Mouse (Mus musculus) ES-E14 (cell line): ENCODE measurements at regions not wholly inside any gene's neighbourhood (a gene's known extent, or its start where the extent isn't known, plus 50 kb on each side); places are given as distances from the start of the nearest gene placed in this dataset.
A peak's percentile ranks its signal among the peaks of the same experiment; 100 is the strongest.

Source experiments
- DNase-seq: peaks from one replicate; pipeline ENCODE4 v3.0.0-alpha.2; 2013; ENCODE audit warnings: low read depth, low spot score
- H3K27ac ChIP-seq: 2 replicates; pipeline ENCODE4 v1.5.1; 2012; ENCODE audit warnings: low read depth, mild to moderate bottlenecking, low read length, moderate library complexity, mixed read lengths; ENCODE audit not compliant: poor library complexity, insufficient read depth, severe bottlenecking
- H3K36me3 ChIP-seq: 2 replicates; pipeline ENCODE4 v1.6.1; 2012; ENCODE audit warnings: mild to moderate bottlenecking, low read length, moderate library complexity, mixed read lengths; ENCODE audit not compliant: control insufficient read depth, poor library complexity, insufficient read depth, severe bottlenecking
- H3K4me1 ChIP-seq, 2 experiments: fragments of 150-350 bp in 1 of 2; sonication (generic) in 1 of 2; 2 replicates each; pipeline ENCODE4 v1.6.1; 2012; ENCODE audit warnings: low read length in 2 of 2, mild to moderate bottlenecking in 1 of 2, mixed read lengths in 1 of 2; ENCODE audit not compliant: control insufficient read depth in 2 of 2, insufficient read depth in 2 of 2, poor library complexity in 1 of 2
- H3K4me3 ChIP-seq, 2 experiments: fragments of 150-350 bp in 1 of 2; sonication (generic) in 1 of 2; 2 replicates each; pipeline ENCODE4 v1.5.1; 2012; ENCODE audit warnings: low read length in 2 of 2, low read depth in 1 of 2, mild to moderate bottlenecking in 1 of 2, mixed read lengths in 1 of 2; ENCODE audit not compliant: insufficient read depth in 1 of 2, poor library complexity in 1 of 2, severe bottlenecking in 1 of 2
- H3K9ac ChIP-seq: 2 replicates; pipeline ENCODE4 v1.6.1; 2012; ENCODE audit warnings: low read depth, mild to moderate bottlenecking, low read length, mixed read lengths; ENCODE audit not compliant: poor library complexity, insufficient read depth, severe bottlenecking
- H3K9me3 ChIP-seq: fragments of 150-350 bp; sonication (generic); 2 replicates; pipeline ENCODE4 v1.6.1; 2012; ENCODE audit warnings: low read depth, mild to moderate bottlenecking, low read length; ENCODE audit not compliant: control insufficient read depth, insufficient read depth
- CHD2 ChIP-seq: IDR thresholded peaks from 2 replicates; pipeline ENCODE4 v1.6.1; 2014; ENCODE audit warnings: mild to moderate bottlenecking, low read depth, low read length, inconsistent platforms
- HCFC1 ChIP-seq: IDR thresholded peaks from 2 replicates; pipeline ENCODE4 v1.6.1; 2012; ENCODE audit warnings: low read length, inconsistent platforms, borderline replicate concordance; ENCODE audit not compliant: insufficient read depth
- MAFK ChIP-seq: IDR thresholded peaks from 2 replicates; pipeline ENCODE4 v1.6.1; 2014; ENCODE audit warnings: mild to moderate bottlenecking, low read depth, low read length, inconsistent platforms; ENCODE audit not compliant: insufficient read depth
- ZC3H11A ChIP-seq: IDR thresholded peaks from 2 replicates; pipeline ENCODE4 v1.6.1; 2012; ENCODE audit warnings: low read depth, mild to moderate bottlenecking, inconsistent platforms, low read length, borderline replicate concordance
- ZNF384 ChIP-seq: IDR thresholded peaks from 2 replicates; pipeline ENCODE4 v1.6.1; 2012; ENCODE audit warnings: low read depth, low read length, inconsistent platforms
- in situ Hi-C, 2 experiments: fragments of 600-800 bp; cut with MboI; formaldehyde crosslinking; loops; one replicate each; pipeline ENCODE4 v1.15.1; 2025; ENCODE audit warnings: low sequenced_read_pairs in 2 of 2, inconsistent platforms in 1 of 2; ENCODE audit not compliant: unreplicated experiment in 2 of 2

GRCm38 (mm10) chr10:91284259-91284658 is 103.1 kb upstream of the Tmpo start:
- H3K4me3 ChIP-seq, result no peak overlapping the region
- no peaks in the 10 kb centered on the region for H3K36me3 ChIP-seq
- no peaks in the 10 kb centered on the region for H3K9me3 ChIP-seq
- TF ChIP-seq ZNF384 (no peak), CHD2 (no peak), HCFC1 (no peak), ZC3H11A (no peak), MAFK (no peak)
- DNase-seq, result no peak
- no peak overlapping the region for H3K9ac ChIP-seq
- H3K27ac ChIP-seq, result no peak overlapping the region
- H3K4me1 ChIP-seq, result no peaks in the 10 kb centered on the region; a peak in 1 of 4 replicates
- in situ Hi-C loops, result no loop called here

GRCm38 (mm10) chr10:91270955-91271741 is 90.0 kb upstream of the Tmpo start:
- H3K9me3 ChIP-seq, result no peaks in the 10 kb centered on the region
- no peaks in the 10 kb centered on the region for H3K36me3 ChIP-seq
- H3K27ac ChIP-seq, result no peak overlapping the region
- H3K9ac ChIP-seq, result no peak overlapping the region
- H3K4me1 ChIP-seq, result no peaks in the 10 kb centered on the region; a peak in 1 of 4 replicates
- TF ChIP-seq ZC3H11A (peak; percentile 54; the same call in 1 of the 2 replicates), CHD2 (no peak), ZNF384 (no peak), MAFK (no peak), HCFC1 (no peak)
- H3K4me3 ChIP-seq, result no peak overlapping the region
- peak; percentile 81 for DNase-seq
- in situ Hi-C loops, result no loop called here

- Histone ChIP-seq H3K4me3 (no peak overlapping the region), H3K9ac (peak overlapping the region; percentile 67; the same call in 1 of the 2 replicates), H3K4me1 (no peaks in the 10 kb centered on the region; a peak in 1 of 4 replicates), H3K9me3 (no peaks in the 10 kb centered on the region), H3K27ac (no peak overlapping the region), H3K36me3 (no peaks in the 10 kb centered on the region)
- TF ChIP-seq HCFC1, result no peak
- TF ChIP-seq ZNF384, result no peak
- no peak for TF ChIP-seq MAFK
- no peak for TF ChIP-seq CHD2
- no peak for TF ChIP-seq ZC3H11A
- peak; percentile 80 for DNase-seq
- in situ Hi-C loops, result no loop called here
Measured at GRCm38 (mm10) chr10:91270268-91270954, 89.3 kb upstream of the Tmpo start.

- in situ Hi-C loops, result no loop called here
Measured at GRCm38 (mm10) chr10:91267886-91268285, 86.8 kb upstream of the Tmpo start.

More at GRCm38 (mm10) chr10:91267886-91268285, 86.8 kb upstream of the Tmpo start:
- Histone ChIP-seq H3K27ac (no peak overlapping the region), H3K4me1 (no peaks in the 10 kb centered on the region; a peak in 1 of 4 replicates), H3K9me3 (no peaks in the 10 kb centered on the region), H3K36me3 (no peaks in the 10 kb centered on the region), H3K4me3 (no peak overlapping the region), H3K9ac (no peak overlapping the region)
- no peak for TF ChIP-seq CHD2
- TF ChIP-seq HCFC1, result no peak
- TF ChIP-seq ZNF384, result no peak
- TF ChIP-seq ZC3H11A, result no peak
- TF ChIP-seq MAFK, result no peak
- no peak for DNase-seq
